Mouse (Mus musculus) heart, adult 2 months (tissue): Measurements from ENCODE around the gene Wdr76. TPM values are rescaled to one million over a fixed set of nuclear protein-coding genes. Genes with fewer than 3 reads are reported as not detected.

Experiments used
- DNase-seq, 2 experiments: peaks; one replicate each; pipeline ENCODE4 v3.0.0; 2021
- H3K27ac ChIP-seq: fragments of 200-600 bp; 2 replicates; pipeline ENCODE4 v1.8.1; 2022
- H3K27me3 ChIP-seq: fragments of 200-500 bp; 2 replicates; pipeline ENCODE4 v1.6.1; 2012; ENCODE audit warnings: mild to moderate bottlenecking, low read length, inconsistent platforms, mixed read lengths; ENCODE audit not compliant: control insufficient read depth, insufficient read depth
- H3K36me3 ChIP-seq: fragments of 200-500 bp; 2 replicates; pipeline ENCODE4 v1.6.1; 2012; ENCODE audit warnings: low read length, inconsistent platforms; ENCODE audit not compliant: control insufficient read depth, insufficient read depth
- H3K4me1 ChIP-seq: fragments of 200-500 bp; 2 replicates; pipeline ENCODE4 v1.6.1; 2011; ENCODE audit warnings: low read length; ENCODE audit not compliant: control insufficient read depth, insufficient read depth
- H3K4me3 ChIP-seq: fragments of 200-600 bp; 2 replicates; pipeline ENCODE4 v1.8.1; 2022
- H3K79me2 ChIP-seq: fragments of 200-500 bp; replicated peaks from 2 replicates; pipeline ENCODE4 v1.6.1; 2012; ENCODE audit warnings: mild to moderate bottlenecking, inconsistent platforms, low read length, moderate library complexity, mixed read lengths; ENCODE audit not compliant: control insufficient read depth, insufficient read depth
- H3K9ac ChIP-seq: fragments of 200-500 bp; 2 replicates; pipeline ENCODE4 v1.6.1; 2012; ENCODE audit warnings: low read depth, mild to moderate bottlenecking, control low read depth, inconsistent platforms, low read length, mixed read lengths
- CTCF ChIP-seq: fragments of 200-600 bp; IDR thresholded peaks from 2 replicates; pipeline ENCODE4 v1.8.1; 2022; ENCODE audit warnings: antibody characterized with exemption, mild to moderate bottlenecking, moderate library complexity
- EP300 ChIP-seq: fragments of 200-500 bp; IDR thresholded peaks from 2 replicates; pipeline ENCODE4 v1.6.1; 2011; ENCODE audit warnings: low read depth, low read length, control low read depth; ENCODE audit not compliant: insufficient read depth
- POLR2A ChIP-seq: fragments of 200-500 bp; IDR thresholded peaks from 2 replicates; pipeline ENCODE4 v1.6.1; 2011; ENCODE audit warnings: mild to moderate bottlenecking, low read depth, low read length, control low read depth; ENCODE audit not compliant: insufficient read depth
- WGBS: fragments of 180-500 bp; shearing (Covaris S2); methylation state at CpG from one replicate; pipeline ENCODE4 v1.1.7; 2018; 5-methylcytosine and 5-hydroxymethylcytosine counted together
- intact Hi-C: fragments of 180-260 bp; cut with DNase I; formaldehyde crosslinking; loops from one replicate; pipeline ENCODE4 v1.15.1; 2025
- polyA plus RNA-seq: library from polyadenylated mRNA; depleted of rRNA; stranded (reverse); fragments of >200 nt; gene quantifications from 2 replicates; pipeline ENCODE4 v1.2.3, GENCODE M21; 2012; rRNA removed
- total RNA-seq, 2 experiments: library from RNA; stranded (reverse); gene quantifications; 2 replicates each; pipeline ENCODE4 v1.2.3; 2021

The Wdr76 gene
- total and polyA plus RNA-seq, 3 experiments = 1.2 to 3.0 (median 2.9) TPM

DNA sequence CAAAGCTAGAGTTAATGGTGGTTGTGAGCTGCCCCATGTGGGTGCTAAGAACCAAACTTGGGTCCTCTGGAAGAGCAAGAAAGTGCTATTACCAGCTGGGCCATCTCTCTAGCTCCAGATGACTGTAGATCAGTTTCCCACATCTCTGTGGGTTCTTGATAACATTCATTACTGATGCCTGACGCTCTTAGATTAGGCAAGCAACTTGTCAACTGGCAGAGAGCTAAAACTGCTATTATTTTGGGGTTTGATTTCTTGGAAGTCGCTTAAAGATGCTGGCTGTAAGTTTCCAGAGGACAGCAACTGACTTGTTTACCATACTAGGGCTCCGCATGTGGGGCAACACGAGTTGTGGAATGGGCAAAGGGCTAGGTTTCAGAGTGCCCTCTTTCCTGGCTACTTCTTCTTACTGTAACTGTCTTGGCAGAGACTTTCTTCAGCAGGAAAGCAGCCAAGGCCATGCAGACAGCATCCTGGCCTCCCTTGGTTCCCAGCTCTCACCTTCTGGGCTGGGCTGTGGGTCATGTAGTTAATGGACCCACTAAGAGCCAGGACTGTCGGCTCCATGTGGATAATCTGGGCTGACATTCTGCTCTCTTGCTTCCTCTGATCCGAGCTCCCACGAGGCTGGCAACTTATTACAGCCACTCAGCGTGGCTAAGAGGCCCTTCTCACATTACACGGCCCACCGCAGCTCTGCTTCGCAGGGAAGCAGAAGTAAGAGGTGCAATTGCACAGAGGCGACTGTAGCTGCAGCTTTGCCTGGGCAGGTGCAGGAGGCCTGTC is 81.2 kb downstream of the Wdr76 start:
- Histone ChIP-seq H3K9ac (peak overlapping the region; percentile 9), H3K36me3 (no peaks in the 10 kb centered on the region), H3K4me3 (no peak overlapping the region), H3K4me1 (peaks cover 19% of the 10 kb centered on the region), H3K79me2 (no peaks in the 10 kb centered on the region), H3K27me3 (no peaks in the 10 kb centered on the region), H3K27ac (peak overlapping the region; percentile 20)
- DNase-seq = peak in 1 of 2 experiments; percentile 15
- WGBS = 37% methylated on average over 12 of the region's 12 CpGs
- TF ChIP-seq CTCF = no peak
- intact Hi-C loops = loop anchor here (5.0 kb wide), 2 partner anchors 40 to 90 kb away; no protein-coding TSS in a partner anchor

DNA sequence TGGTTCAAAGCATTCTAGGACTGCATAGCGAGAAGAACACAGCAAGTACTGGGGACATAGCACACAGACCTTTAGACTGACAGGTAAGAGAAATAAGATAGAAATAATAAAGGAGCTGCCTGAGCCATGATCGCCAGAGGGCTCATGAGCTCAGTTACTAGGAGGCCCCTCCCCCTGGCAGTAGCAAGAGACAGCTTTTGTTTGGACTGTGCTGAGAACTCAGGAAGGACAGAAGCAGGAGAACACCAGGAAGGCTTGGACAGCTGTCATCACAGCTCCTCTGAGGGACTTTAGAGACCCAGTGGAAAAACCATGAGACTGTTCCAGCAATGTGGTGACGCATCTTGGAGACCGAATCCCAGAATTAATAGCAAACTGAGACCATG is 81.8 kb downstream of the Wdr76 start:
- H3K36me3 ChIP-seq = no peaks in the 10 kb centered on the region
- DNase-seq = peak; percentile 44 to 64
- no peak overlapping the region for H3K4me3 ChIP-seq
- H3K79me2 ChIP-seq = no peaks in the 10 kb centered on the region
- no peaks in the 10 kb centered on the region for H3K27me3 ChIP-seq
- WGBS = 33% methylated on average over 4 of the region's 4 CpGs
- H3K9ac ChIP-seq = no peak overlapping the region; the same call in 1 of the 2 replicates
- intact Hi-C loops = loop anchor here (5.0 kb wide), 2 partner anchors 39 to 89 kb away; no protein-coding TSS in a partner anchor
- peak overlapping the region; percentile 20 for H3K27ac ChIP-seq
- H3K4me1 ChIP-seq = peaks cover 17% of the 10 kb centered on the region
- TF ChIP-seq POLR2A = no peak
- peak; percentile 50 for TF ChIP-seq CTCF
- TF ChIP-seq EP300 = 0 out of 2 replicates have a peak, but pooled peaks have one; percentile 51

DNA sequence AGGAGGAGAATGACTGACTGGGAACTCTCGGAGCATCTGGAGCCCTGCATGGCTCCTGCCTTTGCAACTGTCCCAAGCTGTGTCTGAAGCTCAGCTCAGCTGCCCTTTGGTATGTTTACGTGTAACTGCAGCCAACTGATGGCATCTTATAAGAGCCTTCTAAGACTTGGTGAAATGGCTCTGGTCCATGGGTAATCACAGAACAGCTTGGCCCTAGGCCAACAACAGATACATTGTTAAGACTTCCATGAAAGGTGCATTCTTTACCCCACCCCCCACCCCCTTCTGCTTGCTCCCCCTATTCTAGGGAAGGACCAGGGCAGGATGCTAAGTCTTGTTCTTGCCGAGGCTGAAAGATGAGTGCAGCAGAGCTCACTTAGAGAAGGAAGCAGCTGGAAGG is 87.6 kb downstream of the Wdr76 start:
- no peaks in the 10 kb centered on the region for H3K79me2 ChIP-seq
- TF ChIP-seq EP300 (no peak), CTCF (no peak), POLR2A (no peak)
- H3K9ac ChIP-seq = no peak overlapping the region
- H3K27me3 ChIP-seq = no peaks in the 10 kb centered on the region
- intact Hi-C loops = no loop called here
- no peaks in the 10 kb centered on the region for H3K36me3 ChIP-seq
- no peak for DNase-seq
- WGBS = 53% methylated on average over 3 of the region's 3 CpGs
- H3K4me3 ChIP-seq = no peak overlapping the region
- peak overlapping the region; percentile 64 for H3K27ac ChIP-seq
- H3K4me1 ChIP-seq = peaks cover 10% of the 10 kb centered on the region

Other genes starting within 250 kb of the Wdr76 start
- gene Trp53bp1, start 235.3 kb upstream of the Wdr76 start, total RNA-seq = 10 to 100 TPM; 28.3 to 29.4 TPM
- gene Trp53bp1, start 235.3 kb upstream of the Wdr76 start, polyA plus RNA-seq = 13.0 and 25.6 TPM in 2 replicates
- gene Map1a, start 217.1 kb upstream of the Wdr76 start, total RNA-seq = 1 to 10 TPM; 4.4 to 5.8 TPM
- gene Map1a, start 217.1 kb upstream of the Wdr76 start, polyA plus RNA-seq = 3.1 and 4.3 TPM in 2 replicates
- 10 to 100 TPM; 85.1 to 93.6 TPM for gene Ppip5k1, start 151.3 kb upstream of the Wdr76 start, total RNA-seq
- gene Ppip5k1, start 151.3 kb upstream of the Wdr76 start, polyA plus RNA-seq = 44.3 and 65.0 TPM in 2 replicates
- 1 to 10 TPM; 1.0 to 2.1 TPM for gene Ckmt1, start 149.0 kb upstream of the Wdr76 start, total RNA-seq
- 4.7 and 5.3 TPM in 2 replicates for gene Ckmt1, start 149.0 kb upstream of the Wdr76 start, polyA plus RNA-seq
- not detected for gene Strc, start 119.6 kb upstream of the Wdr76 start, total RNA-seq
- gene Strc, start 119.6 kb upstream of the Wdr76 start, polyA plus RNA-seq = 0.09 and 0.10 TPM in 2 replicates
- gene Pdia3, start 92.9 kb upstream of the Wdr76 start, total RNA-seq = 100 to 1,000 TPM; 145 to 148 TPM
- 76.0 and 96.6 TPM in 2 replicates for gene Pdia3, start 92.9 kb upstream of the Wdr76 start, polyA plus RNA-seq
- 1 to 10 TPM; 3.8 to 4.2 TPM for gene Catsper2, start 92.9 kb upstream of the Wdr76 start, total RNA-seq
- 3.4 and 4.3 TPM in 2 replicates for gene Catsper2, start 92.9 kb upstream of the Wdr76 start, polyA plus RNA-seq
- gene Ell3, start 62.4 kb upstream of the Wdr76 start, total RNA-seq = under 1 TPM in 1 of 2 experiments, not detected in 1; 0.13 TPM
- 0.15 and 0.47 TPM in 2 replicates for gene Ell3, start 62.4 kb upstream of the Wdr76 start, polyA plus RNA-seq
- gene Serf2, start 57.5 kb upstream of the Wdr76 start, total RNA-seq = 100 to 1,000 TPM; 369 to 415 TPM
- gene Serf2, start 57.5 kb upstream of the Wdr76 start, polyA plus RNA-seq = 339 and 340 TPM in 2 replicates
- gene Hypk, start 53.4 kb upstream of the Wdr76 start, total RNA-seq = 10 to 100 TPM; 19.8 to 23.5 TPM
- 10.4 and 19.4 TPM in 2 replicates for gene Hypk, start 53.4 kb upstream of the Wdr76 start, polyA plus RNA-seq
- gene Serinc4, start 49.9 kb upstream of the Wdr76 start, total RNA-seq = not detected
- 0.09 and 0.21 TPM in 2 replicates for gene Serinc4, start 49.9 kb upstream of the Wdr76 start, polyA plus RNA-seq
- gene Mfap1b, start 32.7 kb upstream of the Wdr76 start, total RNA-seq = 10 to 100 TPM; 30.9 to 35.0 TPM
- 4.3 and 8.6 TPM in 2 replicates for gene Mfap1b, start 32.7 kb upstream of the Wdr76 start, polyA plus RNA-seq
- 10 to 100 TPM; 30.5 to 33.1 TPM for gene Mfap1a, start 58 bp upstream of the Wdr76 start, total RNA-seq
- gene Mfap1a, start 58 bp upstream of the Wdr76 start, polyA plus RNA-seq = 5.0 and 10.9 TPM in 2 replicates